Comparison of ENCODE assay signal across 8 mouse cellular contexts in the genomic region with DNA sequence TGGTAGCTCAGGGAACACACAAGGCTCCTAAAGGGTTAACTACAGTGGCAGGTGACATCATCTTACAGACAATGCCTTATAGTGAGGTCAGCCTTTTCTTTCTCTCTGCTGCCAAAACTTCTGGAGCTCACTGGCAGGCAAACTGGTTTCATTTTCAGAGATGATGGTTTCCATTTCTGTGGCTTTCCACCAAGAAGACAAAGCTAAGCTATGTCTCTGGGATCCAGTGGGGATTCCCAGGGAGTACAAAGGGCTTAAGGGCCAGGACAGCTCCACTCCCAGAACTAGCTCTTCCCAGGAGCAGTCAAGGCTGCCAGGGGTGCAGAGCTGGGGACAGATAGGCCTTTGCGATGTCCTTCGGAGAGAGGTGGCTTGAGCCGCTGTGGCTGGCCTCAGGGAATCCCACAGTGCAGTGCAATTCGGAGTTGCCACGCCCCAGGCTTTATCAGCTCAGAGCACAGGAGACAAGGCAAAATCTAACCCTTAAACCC. TPM values are rescaled to one million over a fixed set of nuclear protein-coding genes. Genes with fewer than 3 reads are reported as not detected.
DNase-seq lines count a peak whose midpoint lies in the region; ATAC-seq and TF ChIP-seq lines count a peak whose summit lies in the region.

No protein-coding gene starts in this region.

- peaks cover 4% of the 10 kb centered on the region; the same call in 1 of the 2 replicates for H3K36me3 ChIP-seq in ES-Bruce4 (ENCODE audit: control insufficient read depth, insufficient read depth, low read length, poor library complexity, severe bottlenecking)
- H3K36me3 ChIP-seq in heart, adult 2 months (ENCODE audit: control insufficient read depth, insufficient read depth, low read length), result peaks cover 5% of the 10 kb centered on the region; the same call in 1 of the 2 replicates

- no peaks in the 10 kb centered on the region for H3K27me3 ChIP-seq in ES-Bruce4 (ENCODE audit: control insufficient read depth, insufficient read depth, low read length, poor library complexity, severe bottlenecking)
- no peaks in the 10 kb centered on the region for H3K27me3 ChIP-seq in heart, adult 2 months (ENCODE audit: control insufficient read depth, insufficient read depth, low read length)

- ATAC-seq in granulocyte monocyte progenitor cell, adult 5-6 weeks (replicated peaks; ENCODE audit: poor library complexity, severe bottlenecking), result no peak

- TF ChIP-seq EP300 in ES-Bruce4 (IDR thresholded peaks at IDR 0.05; ENCODE audit: insufficient read depth, low read depth, low read length), result no peak
- no peak for TF ChIP-seq EP300 in heart, adult 2 months (IDR thresholded peaks at IDR 0.05; ENCODE audit: insufficient read depth, low read depth, low read length)

- H3K9ac ChIP-seq in ES-Bruce4 (ENCODE audit: low read depth, poor library complexity, severe bottlenecking), result no peak overlapping the region
- H3K9ac ChIP-seq in heart, adult 2 months (ENCODE audit: low read depth, low read length), result peak overlapping the region; percentile 27

- no peak for TF ChIP-seq POLR2A in ES-Bruce4 (IDR thresholded peaks at IDR 0.05; ENCODE audit: insufficient read depth, low read length)
- no peak; the same call in 1 of the 2 replicates for TF ChIP-seq POLR2A in heart, adult 2 months (IDR thresholded peaks at IDR 0.05; ENCODE audit: insufficient read depth, low read depth, low read length)

- no peaks in the 10 kb centered on the region for H3K79me2 ChIP-seq in heart, adult 2 months (replicated peaks; ENCODE audit: control insufficient read depth, insufficient read depth, low read length)

- intact Hi-C loops in heart, adult 2 months (cut with DNase I), result loop anchor here (5.0 kb wide), 1 partner anchor 124 kb away; the partner anchor contains the start of genes Ehbp1l1 and Fam89b
- intact Hi-C loops in left cerebral cortex, postnatal 25 days (cut with DNase I), result no loop called here

- peak overlapping the region; percentile 57 for H3K27ac ChIP-seq in ES-Bruce4 (ENCODE audit: insufficient read depth, low read length)
- peak overlapping the region; percentile 100 for H3K27ac ChIP-seq in heart, adult 2 months

- 3% methylated on average over 5 of the region's 5 CpGs for WGBS in heart, adult 2 months

- peak; percentile 50 for DNase-seq in gastrocnemius, adult 18-20 months (ENCODE audit: low spot score)
- no peak for DNase-seq in gastrocnemius, postnatal 10 days
- DNase-seq in heart, adult 2 months, result peak; percentile 44 to 52
- peak; percentile 56 for DNase-seq in liver
- no peak for DNase-seq in left cerebral cortex, postnatal 25 days (ENCODE audit: low spot score in 2 of 2)
- DNase-seq in cerebellum, postnatal 10 days, result no peak

- H3K4me3 ChIP-seq in ES-Bruce4 (ENCODE audit: low read depth, low read length), result no peak overlapping the region
- H3K4me3 ChIP-seq in heart, adult 2 months, result no peak overlapping the region; the same call in 1 of the 2 replicates

- H3K9me3 ChIP-seq in ES-Bruce4 (replicated peaks; ENCODE audit: control insufficient read depth, insufficient read depth, low read length, poor library complexity, severe bottlenecking), result no peaks in the 10 kb centered on the region

- no peak for TF ChIP-seq CTCF in ES-Bruce4 (IDR thresholded peaks at IDR 0.05; ENCODE audit: low read depth, low read length)
- no peak for TF ChIP-seq CTCF in heart, adult 2 months (IDR thresholded peaks at IDR 0.05)

- H3K4me1 ChIP-seq in ES-Bruce4 (ENCODE audit: control insufficient read depth, insufficient read depth, low read length), result no peaks in the 10 kb centered on the region
- H3K4me1 ChIP-seq in heart, adult 2 months (ENCODE audit: control insufficient read depth, insufficient read depth, low read length), result peaks cover 34% of the 10 kb centered on the region

RNA-seq across cellular contexts. Expression of gene Frmd8, which starts 23.5 kb away (rescaled TPM):
- total RNA-seq in gastrocnemius, adult 18-20 months (2021), result 1 to 10 TPM; 2.9 to 3.2 TPM
- total RNA-seq in gastrocnemius, postnatal 10 days (2021), result 10 to 100 TPM in 1 of 2 experiments, 1 to 10 TPM in 1; 7.4 to 10.3 TPM
- polyA plus RNA-seq in ES-Bruce4 (2011; ENCODE audit: insufficient read depth, insufficient read length, low read depth, missing spikeins), result 26.3 and 33.1 TPM in 2 replicates
- total RNA-seq in heart, adult 2 months (2021), result 1 to 10 TPM; 7.7 to 8.4 TPM
- 7.0 and 9.3 TPM in 2 replicates for polyA plus RNA-seq in heart, adult 2 months (2012; rRNA removed)
- 17.9 and 25.4 TPM in 2 replicates for total RNA-seq in granulocyte monocyte progenitor cell, adult 5-6 weeks (2014; fragmentation: Nextera tagmentation)
- total RNA-seq in granulocyte monocyte progenitor cell, adult 5-6 weeks (2017), result 19.0 and 28.4 TPM in 2 replicates
- 10 to 100 TPM in 1 of 2 experiments, 1 to 10 TPM in 1; 9.5 to 14.6 TPM for total RNA-seq in left cerebral cortex, postnatal 25 days (2021)

RNA-seq across cellular contexts. Expression of gene Slc25a45, which starts 26.1 kb away (rescaled TPM):
- under 1 TPM; 0.59 to 0.90 TPM for total RNA-seq in gastrocnemius, adult 18-20 months (2021)
- 1 to 10 TPM; 2.6 to 3.5 TPM for total RNA-seq in gastrocnemius, postnatal 10 days (2021)
- polyA plus RNA-seq in ES-Bruce4 (2011; ENCODE audit: insufficient read depth, insufficient read length, low read depth, missing spikeins), result 0.46 and 0.48 TPM in 2 replicates
- total RNA-seq in heart, adult 2 months (2021), result 1 to 10 TPM; 2.8 TPM
- 7.9 and 8.2 TPM in 2 replicates for polyA plus RNA-seq in heart, adult 2 months (2012; rRNA removed)
- total RNA-seq in granulocyte monocyte progenitor cell, adult 5-6 weeks (2014; fragmentation: Nextera tagmentation), result 38.2 and 44.5 TPM in 2 replicates
- total RNA-seq in granulocyte monocyte progenitor cell, adult 5-6 weeks (2017), result 35.5 and 35.6 TPM in 2 replicates
- 1 to 10 TPM; 2.5 to 3.0 TPM for total RNA-seq in left cerebral cortex, postnatal 25 days (2021)

RNA-seq across cellular contexts. Expression of gene Tigd3, which starts 42.4 kb away (rescaled TPM):
- total RNA-seq in gastrocnemius, adult 18-20 months (2021), result under 1 TPM; 0.21 TPM
- total RNA-seq in gastrocnemius, postnatal 10 days (2021), result under 1 TPM; 0.82 to 0.95 TPM
- polyA plus RNA-seq in ES-Bruce4 (2011; ENCODE audit: insufficient read depth, insufficient read length, low read depth, missing spikeins), result 1.9 and 3.6 TPM in 2 replicates
- under 1 TPM; 0.14 to 0.47 TPM for total RNA-seq in heart, adult 2 months (2021)
- polyA plus RNA-seq in heart, adult 2 months (2012; rRNA removed), result 0.25 and 0.67 TPM in 2 replicates
- 1.1 and 2.5 TPM in 2 replicates for total RNA-seq in granulocyte monocyte progenitor cell, adult 5-6 weeks (2014; fragmentation: Nextera tagmentation)
- 2.3 and 4.4 TPM in 2 replicates for total RNA-seq in granulocyte monocyte progenitor cell, adult 5-6 weeks (2017)
- total RNA-seq in left cerebral cortex, postnatal 25 days (2021), result 1 to 10 TPM; 4.5 to 5.5 TPM

Comparison
In these comparisons a context has a peak if more than half of its experiments do, and no peak if none do; other contexts are left out.
1. DNase-seq: peak in gastrocnemius, adult 18-20 months (single experiment), heart, adult 2 months (2 of 2) and liver (single experiment); none in gastrocnemius, postnatal 10 days (single experiment), left cerebral cortex, postnatal 25 days (0 of 2) and cerebellum, postnatal 10 days (0 of 2).
2. RNA of gene Slc25a45, which starts 26.1 kb away (total RNA-seq): 35.5 to 44.5 TPM in granulocyte monocyte progenitor cell, adult 5-6 weeks; 2.6 to 3.5 TPM in gastrocnemius, postnatal 10 days, 2.5 to 3.0 TPM in left cerebral cortex, postnatal 25 days, 2.8 TPM in heart, adult 2 months and 0.59 to 0.90 TPM in gastrocnemius, adult 18-20 months; every median in the first group is over 4 times any median in the second.